Mouse (Mus musculus): ENCODE measurements around the gene Tnxb. TPM values are rescaled to one million over a fixed set of nuclear protein-coding genes. Genes with fewer than 3 reads are reported as not detected.

The Tnxb gene
- polyA plus RNA-seq, 1 experiment from 2014 or later, result 0.85 TPM

DNA sequence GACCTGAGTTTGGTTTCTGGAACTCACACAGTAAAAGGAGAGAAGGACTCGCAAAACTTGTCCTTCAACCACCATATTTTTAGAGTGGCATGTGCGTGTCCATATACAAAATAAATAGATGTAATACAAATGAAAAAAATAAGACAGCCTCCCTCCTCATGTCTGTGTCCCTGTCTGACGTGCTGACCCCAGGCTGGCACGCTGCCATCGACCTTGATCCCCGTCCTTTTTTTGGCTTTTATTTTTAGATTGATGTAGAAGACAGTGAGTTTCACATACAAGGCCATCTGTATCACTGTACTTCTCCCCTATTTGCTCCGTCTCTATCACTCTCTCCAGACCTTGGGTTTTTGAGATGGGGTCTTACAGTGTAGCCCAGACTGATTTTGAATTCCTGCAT lies 5.9 kb upstream of the Tnxb start:
- WGBS, result 58% methylated on average over 7 of the region's 7 CpGs
- Histone ChIP-seq H3K4me2 (replicated peaks; ENCODE audit: low read depth, low read length) (no peak overlapping the region), H3K4me1 (ENCODE audit: insufficient read depth, low read depth, low read length) (peaks cover 12% of the 10 kb centered on the region; the same call in 1 of the 2 replicates), H3K9me3 (ENCODE audit: low read length) (no peaks in the 10 kb centered on the region), H3K27ac (ENCODE audit: low read length) (no peak overlapping the region), H3K9ac (replicated peaks; ENCODE audit: low read depth) (no peak overlapping the region), H3K36me3 (ENCODE audit: insufficient read depth, low read length) (no peaks in the 10 kb centered on the region), H3K27me3 (replicated peaks; ENCODE audit: insufficient read depth, low read length) (peaks cover 6% of the 10 kb centered on the region), H3K4me3 (ENCODE audit: low read depth, low read length) (no peak overlapping the region)
- no peak for ATAC-seq
- no peak for DNase-seq (ENCODE audit: low spot score)
- TF ChIP-seq EP300 (IDR thresholded peaks at IDR 0.05), result no peak
- TF ChIP-seq CTCF (IDR thresholded peaks at IDR 0.05), result no peak

DNA sequence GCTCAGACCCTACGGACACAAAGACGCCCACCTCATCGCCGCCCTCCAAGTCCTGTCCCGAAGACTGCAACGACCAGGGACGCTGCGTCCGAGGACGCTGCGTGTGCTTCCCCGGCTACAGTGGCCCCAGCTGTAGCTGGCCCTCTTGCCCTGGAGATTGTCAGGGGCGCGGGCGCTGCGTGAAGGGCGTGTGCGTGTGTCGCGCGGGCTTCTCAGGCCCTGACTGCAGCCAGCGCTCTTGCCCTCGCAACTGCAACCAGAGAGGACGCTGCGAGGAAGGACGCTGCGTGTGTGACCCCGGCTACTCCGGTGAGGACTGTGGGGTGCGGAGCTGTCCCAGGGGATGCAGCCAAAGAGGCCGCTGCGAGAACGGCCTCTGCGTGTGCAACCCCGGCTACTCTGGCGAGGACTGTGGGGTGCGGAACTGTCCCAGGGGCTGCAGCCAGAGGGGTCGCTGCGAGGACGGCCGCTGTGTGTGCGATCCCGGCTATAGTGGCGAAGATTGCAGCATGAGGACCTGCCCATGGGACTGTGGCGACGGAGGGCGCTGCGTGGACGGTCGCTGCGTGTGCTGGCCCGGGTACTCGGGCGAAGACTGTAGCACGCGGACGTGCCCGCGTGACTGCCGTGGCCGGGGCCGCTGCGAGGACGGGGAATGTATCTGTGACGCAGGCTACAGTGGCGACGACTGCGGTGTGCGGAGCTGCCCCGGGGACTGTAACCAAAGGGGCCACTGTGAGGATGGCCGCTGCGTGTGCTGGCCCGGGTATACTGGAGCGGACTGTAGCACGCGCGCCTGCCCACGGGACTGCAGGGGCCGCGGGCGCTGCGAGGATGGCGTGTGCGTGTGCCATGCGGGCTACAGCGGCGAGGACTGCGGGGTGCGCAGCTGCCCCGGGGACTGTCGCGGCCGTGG lies 1.1 kb downstream of the Tnxb start:
- H3K4me1 ChIP-seq (ENCODE audit: insufficient read depth, low read depth, low read length), result peaks cover 10% of the 10 kb centered on the region; the same call in 1 of the 2 replicates
- WGBS, result 11% methylated on average over 93 of the region's 93 CpGs
- peaks cover 43% of the 10 kb centered on the region for H3K27me3 ChIP-seq (replicated peaks; ENCODE audit: insufficient read depth, low read length)
- DNase-seq (ENCODE audit: low spot score), result no peak
- peak overlapping the region; percentile 40 for H3K4me2 ChIP-seq (replicated peaks; ENCODE audit: low read depth, low read length)
- no peaks in the 10 kb centered on the region for H3K9me3 ChIP-seq (ENCODE audit: low read length)
- no peak overlapping the region for H3K27ac ChIP-seq (ENCODE audit: low read length)
- H3K36me3 ChIP-seq (ENCODE audit: insufficient read depth, low read length), result no peaks in the 10 kb centered on the region
- H3K9ac ChIP-seq (replicated peaks; ENCODE audit: low read depth), result no peak overlapping the region
- TF ChIP-seq CTCF (IDR thresholded peaks at IDR 0.05), result peak; percentile 54
- no peak for TF ChIP-seq EP300 (IDR thresholded peaks at IDR 0.05)
- peak; percentile 20; the same call in 1 of the 2 replicates for ATAC-seq
- peak overlapping the region; percentile 12; the same call in 1 of the 2 replicates for H3K4me3 ChIP-seq (ENCODE audit: low read depth, low read length)

DNA sequence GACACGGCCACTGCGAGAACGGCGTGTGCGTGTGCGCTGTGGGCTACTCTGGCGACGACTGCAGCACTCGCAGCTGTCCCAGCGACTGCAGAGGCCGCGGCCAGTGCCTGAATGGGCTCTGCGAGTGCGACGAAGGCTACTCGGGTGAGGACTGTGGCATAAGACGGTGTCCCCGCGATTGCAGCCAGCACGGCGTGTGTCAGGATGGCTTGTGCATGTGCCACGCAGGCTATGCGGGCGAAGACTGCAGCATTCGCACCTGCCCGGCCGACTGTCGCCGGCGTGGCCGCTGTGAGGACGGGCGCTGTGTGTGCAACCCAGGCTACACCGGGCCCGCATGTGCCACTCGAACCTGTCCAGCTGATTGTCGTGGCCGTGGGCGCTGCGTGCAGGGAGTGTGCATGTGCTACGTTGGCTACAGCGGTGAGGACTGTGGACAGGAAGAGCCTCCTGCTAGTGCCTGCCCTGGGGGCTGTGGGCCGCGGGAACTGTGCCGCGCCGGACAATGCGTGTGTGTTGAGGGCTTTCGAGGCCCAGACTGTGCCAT lies 2.0 kb downstream of the Tnxb start:
- no peak overlapping the region for H3K27ac ChIP-seq (ENCODE audit: low read length)
- no peaks in the 10 kb centered on the region for H3K36me3 ChIP-seq (ENCODE audit: insufficient read depth, low read length)
- H3K9ac ChIP-seq (replicated peaks; ENCODE audit: low read depth), result no peak overlapping the region
- DNase-seq (ENCODE audit: low spot score), result no peak
- no peaks in the 10 kb centered on the region for H3K9me3 ChIP-seq (ENCODE audit: low read length)
- TF ChIP-seq EP300 (IDR thresholded peaks at IDR 0.05) (no peak), CTCF (IDR thresholded peaks at IDR 0.05) (no peak)
- peak overlapping the region; percentile 12; the same call in 1 of the 2 replicates for H3K4me3 ChIP-seq (ENCODE audit: low read depth, low read length)
- 26% methylated on average over 46 of the region's 49 CpGs for WGBS
- no peak overlapping the region for H3K4me2 ChIP-seq (replicated peaks; ENCODE audit: low read depth, low read length)
- no peak for ATAC-seq
- H3K4me1 ChIP-seq (ENCODE audit: insufficient read depth, low read depth, low read length), result peaks cover 10% of the 10 kb centered on the region; the same call in 1 of the 2 replicates
- peaks cover 43% of the 10 kb centered on the region for H3K27me3 ChIP-seq (replicated peaks; ENCODE audit: insufficient read depth, low read length)

DNA sequence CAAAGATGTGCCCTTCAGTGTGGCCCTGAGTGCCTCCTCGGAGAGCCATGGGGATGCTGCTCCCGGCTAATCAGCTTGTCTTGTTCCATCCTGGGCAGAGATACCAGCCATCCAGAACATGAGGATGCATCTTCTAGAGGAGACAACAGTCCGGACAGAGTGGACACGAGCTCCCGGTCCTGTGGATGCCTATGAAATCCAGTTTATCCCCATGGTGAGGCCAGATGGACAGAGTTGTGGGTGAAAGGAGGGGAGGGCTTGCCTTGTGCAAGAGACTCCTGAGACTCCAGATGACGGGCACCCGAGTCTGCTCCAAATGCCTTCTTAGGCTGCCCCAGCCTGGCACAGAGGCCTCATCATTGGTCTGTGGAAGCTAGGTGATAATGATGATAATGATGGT lies 2.8 kb downstream of the Tnxb start:
- Histone ChIP-seq H3K4me2 (replicated peaks; ENCODE audit: low read depth, low read length) (no peak overlapping the region), H3K4me3 (ENCODE audit: low read depth, low read length) (no peak overlapping the region), H3K27me3 (replicated peaks; ENCODE audit: insufficient read depth, low read length) (peaks cover 43% of the 10 kb centered on the region), H3K4me1 (ENCODE audit: insufficient read depth, low read depth, low read length) (peaks cover 10% of the 10 kb centered on the region; the same call in 1 of the 2 replicates), H3K9me3 (ENCODE audit: low read length) (no peaks in the 10 kb centered on the region), H3K9ac (replicated peaks; ENCODE audit: low read depth) (no peak overlapping the region), H3K27ac (ENCODE audit: low read length) (no peak overlapping the region), H3K36me3 (ENCODE audit: insufficient read depth, low read length) (no peaks in the 10 kb centered on the region)
- ATAC-seq, result no peak
- TF ChIP-seq EP300 (IDR thresholded peaks at IDR 0.05) (no peak), CTCF (IDR thresholded peaks at IDR 0.05) (no peak)
- 86% methylated on average over 7 of the region's 7 CpGs for WGBS
- no peak for DNase-seq (ENCODE audit: low spot score)

DNA sequence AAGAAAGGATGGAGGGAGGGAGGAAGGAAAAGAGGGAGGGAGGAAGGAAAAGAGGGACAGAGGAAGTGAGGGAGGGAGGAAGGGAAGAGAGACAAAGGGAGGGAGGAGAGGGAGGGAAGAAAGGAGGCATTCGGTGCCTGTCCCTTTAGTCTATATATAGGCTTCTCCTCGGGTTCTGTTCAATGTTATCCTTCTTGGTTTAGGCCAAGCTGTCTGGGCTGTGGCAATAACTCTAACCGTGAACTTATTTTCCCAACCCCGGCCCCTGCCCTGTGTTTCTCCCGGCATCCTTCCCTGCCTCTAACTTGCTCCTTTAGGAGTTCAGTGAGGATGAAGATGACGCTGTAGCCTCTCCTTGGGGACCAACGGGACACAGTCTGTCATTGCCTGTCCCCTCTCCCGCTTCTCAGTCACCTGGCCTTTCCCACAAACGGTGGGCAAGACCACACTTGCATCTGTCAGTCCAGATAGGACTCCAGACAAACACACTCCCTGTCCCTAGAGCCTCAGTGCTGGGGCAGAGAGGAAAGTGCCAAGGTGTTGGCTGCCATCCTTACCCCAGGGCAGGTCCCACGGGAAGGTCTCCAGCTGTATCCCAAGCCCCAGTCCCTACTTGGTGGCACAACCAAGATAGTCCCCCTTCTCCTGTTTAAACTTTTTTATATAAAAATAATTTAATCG lies 4.3 kb downstream of the Tnxb start:
- Histone ChIP-seq H3K4me1 (ENCODE audit: insufficient read depth, low read depth, low read length) (peaks cover 10% of the 10 kb centered on the region; the same call in 1 of the 2 replicates), H3K36me3 (ENCODE audit: insufficient read depth, low read length) (no peaks in the 10 kb centered on the region), H3K4me3 (ENCODE audit: low read depth, low read length) (no peak overlapping the region), H3K9ac (replicated peaks; ENCODE audit: low read depth) (no peak overlapping the region), H3K27me3 (replicated peaks; ENCODE audit: insufficient read depth, low read length) (peaks cover 54% of the 10 kb centered on the region), H3K27ac (ENCODE audit: low read length) (no peak overlapping the region), H3K4me2 (replicated peaks; ENCODE audit: low read depth, low read length) (no peak overlapping the region), H3K9me3 (ENCODE audit: low read length) (no peaks in the 10 kb centered on the region)
- WGBS, result 47% methylated on average over 11 of the region's 11 CpGs
- DNase-seq (ENCODE audit: low spot score) (no peak), ATAC-seq (no peak)
- TF ChIP-seq CTCF (IDR thresholded peaks at IDR 0.05) (no peak), EP300 (IDR thresholded peaks at IDR 0.05) (no peak)
